Mouse (Mus musculus): ENCODE results near the gene Grik4. TPM values are rescaled to one million over a fixed set of nuclear protein-coding genes. Genes with fewer than 3 reads are reported as not detected.

Grik4 gene
- polyA plus RNA-seq, 1 experiment from 2014 or later, result 1.2 TPM

DNA sequence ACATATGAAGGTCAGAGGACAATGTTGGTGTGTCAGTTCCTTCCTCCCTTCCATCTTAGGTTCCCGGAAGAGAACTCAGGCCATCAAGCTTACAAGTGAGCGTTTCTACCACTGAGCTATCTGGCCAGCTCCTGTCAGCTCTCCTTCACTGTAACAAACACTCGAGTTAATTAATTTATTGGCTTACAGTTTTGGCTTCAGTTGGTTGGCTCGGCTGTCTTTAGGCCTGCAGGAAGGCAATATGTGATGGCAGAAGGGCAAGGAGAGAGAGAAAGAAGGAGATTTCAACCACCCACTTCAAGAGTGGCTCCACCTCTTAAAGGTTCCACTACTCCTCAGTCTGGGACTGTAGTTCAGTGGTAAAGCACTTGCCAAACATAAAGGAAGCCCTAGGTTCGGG lies 209.2 kb downstream of the Grik4 start:
- Histone ChIP-seq H3K27me3 (ENCODE audit: control insufficient read depth, insufficient read depth, low read length) (no peaks in the 10 kb centered on the region), H3K4me2 (no peak overlapping the region), H3K9ac (ENCODE audit: low read length) (no peak overlapping the region), H3K9me3 (ENCODE audit: control insufficient read depth, low read length) (no peaks in the 10 kb centered on the region), H3K36me3 (ENCODE audit: control insufficient read depth, insufficient read depth, low read length) (no peaks in the 10 kb centered on the region), H3K27ac (ENCODE audit: low read depth, low read length) (no peak overlapping the region), H3K4me3 (ENCODE audit: low read depth, low read length) (no peak overlapping the region), H3K4me1 (ENCODE audit: control insufficient read depth, insufficient read depth, low read length) (peaks cover 5% of the 10 kb centered on the region; the same call in 1 of the 2 replicates)
- WGBS, result 84% methylated on average over 5 of the region's 5 CpGs
- no peak for DNase-seq (ENCODE audit: low spot score, missing footprints)
- no peak for ATAC-seq (ENCODE audit: low FRiP score)

GRCm38 (mm10) chr9:42732731-42733318 lies 211.5 kb downstream of the Grik4 start:
- Histone ChIP-seq H3K4me2 (no peak overlapping the region), H3K4me3 (ENCODE audit: low read depth, low read length) (no peak overlapping the region), H3K9me3 (ENCODE audit: control insufficient read depth, low read length) (no peaks in the 10 kb centered on the region), H3K27me3 (ENCODE audit: control insufficient read depth, insufficient read depth, low read length) (no peaks in the 10 kb centered on the region), H3K36me3 (ENCODE audit: control insufficient read depth, insufficient read depth, low read length) (no peaks in the 10 kb centered on the region), H3K9ac (ENCODE audit: low read length) (no peak overlapping the region), H3K27ac (ENCODE audit: low read depth, low read length) (no peak overlapping the region), H3K4me1 (ENCODE audit: control insufficient read depth, insufficient read depth, low read length) (peaks cover 5% of the 10 kb centered on the region; the same call in 1 of the 2 replicates)
- DNase-seq (ENCODE audit: low spot score, missing footprints) (no peak), ATAC-seq (ENCODE audit: low FRiP score) (no peak)
- 79% methylated on average over 9 of the region's 9 CpGs for whole genome bisulfite sequencing

- Histone ChIP-seq H3K4me2 (no peak overlapping the region), H3K36me3 (ENCODE audit: control insufficient read depth, insufficient read depth, low read length) (no peaks in the 10 kb centered on the region), H3K27me3 (ENCODE audit: control insufficient read depth, insufficient read depth, low read length) (no peaks in the 10 kb centered on the region), H3K9me3 (ENCODE audit: control insufficient read depth, low read length) (no peaks in the 10 kb centered on the region), H3K9ac (ENCODE audit: low read length) (no peak overlapping the region), H3K4me1 (ENCODE audit: control insufficient read depth, insufficient read depth, low read length) (peaks cover 9% of the 10 kb centered on the region), H3K4me3 (ENCODE audit: low read depth, low read length) (no peak overlapping the region), H3K27ac (ENCODE audit: low read depth, low read length) (no peak overlapping the region)
- DNase-seq (ENCODE audit: low spot score, missing footprints) (no peak), ATAC-seq (ENCODE audit: low FRiP score) (no peak)
- 45% methylated on average over 6 of the region's 6 CpGs for WGBS
Observed at GRCm38 (mm10) chr9:42728472-42728871, 215.8 kb downstream of the Grik4 start.

GRCm38 (mm10) chr9:42727661-42728060 lies 216.6 kb downstream of the Grik4 start:
- Histone ChIP-seq H3K4me3 (ENCODE audit: low read depth, low read length) (no peak overlapping the region), H3K4me1 (ENCODE audit: control insufficient read depth, insufficient read depth, low read length) (peaks cover 9% of the 10 kb centered on the region), H3K27ac (ENCODE audit: low read depth, low read length) (no peak overlapping the region), H3K9me3 (ENCODE audit: control insufficient read depth, low read length) (no peaks in the 10 kb centered on the region), H3K36me3 (ENCODE audit: control insufficient read depth, insufficient read depth, low read length) (no peaks in the 10 kb centered on the region), H3K27me3 (ENCODE audit: control insufficient read depth, insufficient read depth, low read length) (no peaks in the 10 kb centered on the region), H3K4me2 (no peak overlapping the region), H3K9ac (ENCODE audit: low read length) (no peak overlapping the region)
- DNase-seq (ENCODE audit: low spot score, missing footprints), result no peak
- WGBS, result 80% methylated on average over 6 of the region's 6 CpGs
- ATAC-seq (ENCODE audit: low FRiP score), result no peak

- Histone ChIP-seq H3K36me3 (ENCODE audit: control insufficient read depth, insufficient read depth, low read length) (no peaks in the 10 kb centered on the region), H3K4me3 (ENCODE audit: low read depth, low read length) (no peak overlapping the region), H3K4me2 (no peak overlapping the region), H3K4me1 (ENCODE audit: control insufficient read depth, insufficient read depth, low read length) (peaks cover 9% of the 10 kb centered on the region), H3K27me3 (ENCODE audit: control insufficient read depth, insufficient read depth, low read length) (no peaks in the 10 kb centered on the region), H3K9ac (ENCODE audit: low read length) (no peak overlapping the region), H3K9me3 (ENCODE audit: control insufficient read depth, low read length) (no peaks in the 10 kb centered on the region), H3K27ac (ENCODE audit: low read depth, low read length) (no peak overlapping the region)
- WGBS, result 88% methylated on average over 5 of the region's 5 CpGs
- no peak for DNase-seq (ENCODE audit: low spot score, missing footprints)
- no peak for ATAC-seq (ENCODE audit: low FRiP score)
Observed at GRCm38 (mm10) chr9:42727186-42727585, 217.1 kb downstream of the Grik4 start.

- WGBS, result 67% methylated on average over 7 of the region's 7 CpGs
- no peaks in the 10 kb centered on the region for H3K36me3 ChIP-seq (ENCODE audit: control insufficient read depth, insufficient read depth, low read length)
- H3K4me3 ChIP-seq (ENCODE audit: low read depth, low read length), result no peak overlapping the region
- peaks cover 5% of the 10 kb centered on the region for H3K4me1 ChIP-seq (ENCODE audit: control insufficient read depth, insufficient read depth, low read length)
- ATAC-seq (ENCODE audit: low FRiP score) (no peak), DNase-seq (ENCODE audit: low spot score, missing footprints) (no peak)
- no peak overlapping the region for H3K9ac ChIP-seq (ENCODE audit: low read length)
- no peaks in the 10 kb centered on the region for H3K27me3 ChIP-seq (ENCODE audit: control insufficient read depth, insufficient read depth, low read length)
- H3K4me2 ChIP-seq, result no peak overlapping the region
- H3K9me3 ChIP-seq (ENCODE audit: control insufficient read depth, low read length), result no peaks in the 10 kb centered on the region
- no peak overlapping the region for H3K27ac ChIP-seq (ENCODE audit: low read depth, low read length)
Observed at GRCm38 (mm10) chr9:42724099-42724498, 220.2 kb downstream of the Grik4 start.

GRCm38 (mm10) chr9:42722501-42722900 lies 221.8 kb downstream of the Grik4 start:
- no peak for ATAC-seq (ENCODE audit: low FRiP score)
- Histone ChIP-seq H3K4me3 (ENCODE audit: low read depth, low read length) (no peak overlapping the region), H3K36me3 (ENCODE audit: control insufficient read depth, insufficient read depth, low read length) (no peaks in the 10 kb centered on the region), H3K4me1 (ENCODE audit: control insufficient read depth, insufficient read depth, low read length) (peaks cover 5% of the 10 kb centered on the region), H3K4me2 (no peak overlapping the region), H3K27ac (ENCODE audit: low read depth, low read length) (no peak overlapping the region), H3K27me3 (ENCODE audit: control insufficient read depth, insufficient read depth, low read length) (no peaks in the 10 kb centered on the region), H3K9me3 (ENCODE audit: control insufficient read depth, low read length) (no peaks in the 10 kb centered on the region), H3K9ac (ENCODE audit: low read length) (no peak overlapping the region)
- no peak for DNase-seq (ENCODE audit: low spot score, missing footprints)
- 25% methylated on average over 4 of the region's 4 CpGs for WGBS

DNA sequence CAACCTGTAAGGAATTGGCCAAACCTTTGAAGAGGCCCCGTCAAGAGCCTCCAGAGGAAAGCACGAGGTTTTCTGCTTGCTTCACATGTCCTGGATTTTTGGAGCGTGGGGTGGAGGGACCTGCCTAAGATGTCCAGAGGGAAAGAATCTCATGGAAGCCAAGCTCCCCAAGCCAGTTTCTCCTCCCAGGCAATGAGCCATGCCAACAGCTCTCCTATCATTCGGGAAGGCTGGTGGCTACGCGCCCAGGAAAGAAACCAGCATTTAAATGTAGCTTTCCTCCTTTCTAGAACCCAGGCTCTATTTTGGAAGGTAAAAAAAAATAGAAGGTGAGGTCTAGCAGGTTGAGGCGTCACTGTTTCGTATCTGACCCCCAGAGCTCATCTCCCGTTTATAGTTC lies 222.6 kb downstream of the Grik4 start:
- Histone ChIP-seq H3K27me3 (ENCODE audit: control insufficient read depth, insufficient read depth, low read length) (no peaks in the 10 kb centered on the region), H3K4me2 (no peak overlapping the region), H3K4me1 (ENCODE audit: control insufficient read depth, insufficient read depth, low read length) (peaks cover 5% of the 10 kb centered on the region), H3K36me3 (ENCODE audit: control insufficient read depth, insufficient read depth, low read length) (no peaks in the 10 kb centered on the region), H3K27ac (ENCODE audit: low read depth, low read length) (no peak overlapping the region), H3K9ac (ENCODE audit: low read length) (no peak overlapping the region), H3K9me3 (ENCODE audit: control insufficient read depth, low read length) (no peaks in the 10 kb centered on the region), H3K4me3 (ENCODE audit: low read depth, low read length) (no peak overlapping the region)
- no peak for DNase-seq (ENCODE audit: low spot score, missing footprints)
- no peak for ATAC-seq (ENCODE audit: low FRiP score)
- 90% methylated on average over 9 of the region's 9 CpGs for WGBS

DNA sequence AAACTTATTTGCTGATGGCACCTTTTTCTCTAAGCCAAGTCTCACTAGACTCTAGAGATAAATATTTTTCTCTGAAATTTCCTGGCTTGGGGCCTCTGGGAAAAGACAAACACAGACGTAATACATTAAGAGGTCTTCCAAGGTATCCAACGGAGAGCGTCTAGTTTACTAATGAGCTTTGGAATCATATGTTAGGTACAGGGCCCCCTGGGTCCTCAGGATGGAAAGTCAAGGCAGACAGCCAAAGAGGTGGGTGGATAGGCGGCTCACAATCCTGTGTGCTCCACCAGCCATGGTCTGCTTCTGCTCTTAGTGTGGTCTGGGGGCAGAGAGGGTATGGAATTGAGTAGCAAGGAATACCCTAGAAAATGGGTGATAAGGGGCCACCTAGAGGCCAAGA lies 223.1 kb downstream of the Grik4 start:
- 86% methylated on average over 4 of the region's 4 CpGs for WGBS
- H3K36me3 ChIP-seq (ENCODE audit: control insufficient read depth, insufficient read depth, low read length), result no peaks in the 10 kb centered on the region
- ATAC-seq (ENCODE audit: low FRiP score) (no peak), DNase-seq (ENCODE audit: low spot score, missing footprints) (no peak)
- peaks cover 5% of the 10 kb centered on the region for H3K4me1 ChIP-seq (ENCODE audit: control insufficient read depth, insufficient read depth, low read length)
- H3K9ac ChIP-seq (ENCODE audit: low read length), result no peak overlapping the region
- no peaks in the 10 kb centered on the region for H3K9me3 ChIP-seq (ENCODE audit: control insufficient read depth, low read length)
- no peak overlapping the region for H3K27ac ChIP-seq (ENCODE audit: low read depth, low read length)
- no peak overlapping the region for H3K4me2 ChIP-seq
- H3K27me3 ChIP-seq (ENCODE audit: control insufficient read depth, insufficient read depth, low read length), result no peaks in the 10 kb centered on the region
- no peak overlapping the region for H3K4me3 ChIP-seq (ENCODE audit: low read depth, low read length)
